Mouse (Mus musculus): Measurements from ENCODE around the gene Tango6. TPM values are rescaled to one million over a fixed set of nuclear protein-coding genes. Genes with fewer than 3 reads are reported as not detected.
A peak's percentile ranks its signal among the peaks of the same experiment; 100 is the strongest.

Tango6 gene
- polyA plus RNA-seq, 1 experiment from 2014 or later, result 6.1 TPM

DNA sequence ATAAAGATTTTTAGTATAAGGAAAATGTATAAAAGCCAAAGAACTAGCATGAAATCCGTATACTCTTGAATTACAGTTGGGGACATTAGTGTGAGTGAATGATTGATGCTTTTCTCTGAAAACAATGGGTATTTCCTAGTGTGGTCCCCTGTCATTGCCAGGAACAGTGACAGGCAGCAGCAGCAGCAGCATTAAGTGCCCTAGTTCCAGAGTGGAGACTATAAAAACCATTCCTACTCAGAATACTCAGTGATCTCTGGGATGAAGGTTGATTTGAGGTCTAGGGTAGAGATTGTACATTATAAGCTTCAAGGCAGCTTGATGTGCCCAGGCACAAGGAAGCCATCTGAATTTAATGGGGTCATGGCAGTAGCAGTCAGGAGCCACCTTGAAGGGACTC lies 45.0 kb downstream of the Tango6 start:
- WGBS, result 27% methylated on average over 1 of the region's 1 CpGs
- no peak for ATAC-seq
- Histone ChIP-seq H3K27me3 (ENCODE audit: control insufficient read depth, insufficient read depth, low read depth, low read length) (peaks cover 5% of the 10 kb centered on the region), H3K4me3 (ENCODE audit: low read depth, low read length) (no peak overlapping the region), H3K4me2 (ENCODE audit: low read length) (no peak overlapping the region; the same call in 1 of the 2 replicates), H3K9me3 (replicated peaks; ENCODE audit: control insufficient read depth, low read length, poor library complexity, severe bottlenecking) (0 out of 2 replicates have a peak, but pooled peaks cover 4% of the 10 kb centered on the region), H3K4me1 (ENCODE audit: control insufficient read depth, insufficient read depth, low read length) (peaks cover 15% of the 10 kb centered on the region), H3K36me3 (ENCODE audit: control insufficient read depth, insufficient read depth, low read length) (no peaks in the 10 kb centered on the region), H3K27ac (ENCODE audit: low read length) (peak overlapping the region; percentile 40), H3K9ac (ENCODE audit: low read depth, low read length) (0 out of 2 replicates have a peak overlapping the region, but pooled peaks have one; percentile 41)

DNA sequence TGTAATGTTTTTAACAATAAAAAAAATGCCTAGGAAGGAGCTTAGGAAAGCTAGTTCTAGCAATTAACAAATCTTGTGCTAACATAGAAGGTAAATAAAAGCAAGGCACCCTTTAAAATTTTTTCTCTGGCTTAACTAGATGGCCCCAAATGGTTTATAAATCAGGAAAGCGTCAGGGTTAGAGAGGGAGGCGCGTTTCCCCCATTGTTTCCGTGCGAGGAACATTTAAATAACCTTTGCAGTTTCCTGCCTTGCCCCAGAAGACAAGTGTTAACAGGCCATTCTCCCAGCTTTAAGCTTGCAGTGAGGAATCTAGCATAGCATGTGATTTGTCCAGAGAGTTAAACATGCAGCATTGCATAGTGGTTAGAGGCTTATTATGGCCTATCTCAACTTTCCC lies 50.1 kb downstream of the Tango6 start:
- Histone ChIP-seq H3K4me2 (ENCODE audit: low read length) (no peak overlapping the region), H3K9ac (ENCODE audit: low read depth, low read length) (no peak overlapping the region), H3K4me3 (ENCODE audit: low read depth, low read length) (no peak overlapping the region), H3K4me1 (ENCODE audit: control insufficient read depth, insufficient read depth, low read length) (peaks cover 5% of the 10 kb centered on the region), H3K9me3 (replicated peaks; ENCODE audit: control insufficient read depth, low read length, poor library complexity, severe bottlenecking) (no peaks in the 10 kb centered on the region), H3K27me3 (ENCODE audit: control insufficient read depth, insufficient read depth, low read depth, low read length) (peaks cover 5% of the 10 kb centered on the region; the same call in 1 of the 2 replicates), H3K27ac (ENCODE audit: low read length) (no peak overlapping the region), H3K36me3 (ENCODE audit: control insufficient read depth, insufficient read depth, low read length) (no peaks in the 10 kb centered on the region)
- no peak for ATAC-seq
- 55% methylated on average over 5 of the region's 5 CpGs for WGBS

DNA sequence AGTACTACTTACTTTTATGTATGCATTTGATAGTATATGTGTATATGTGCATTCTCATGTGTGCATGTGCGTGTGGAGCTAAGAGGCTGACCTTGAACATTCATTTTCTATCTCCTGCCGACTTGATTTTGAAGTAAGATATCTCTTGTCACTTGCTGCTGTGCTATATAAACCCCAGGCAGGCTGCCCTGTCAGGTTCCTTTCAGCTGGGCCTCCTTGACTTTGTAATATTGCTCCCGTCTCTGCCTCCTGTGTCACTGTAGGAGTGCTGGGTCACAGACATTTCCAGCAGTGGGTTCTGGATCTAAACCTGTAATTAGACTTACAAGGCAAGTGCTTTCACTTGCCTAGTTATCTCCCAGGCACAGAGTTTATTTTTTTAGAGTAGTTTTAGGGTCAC lies 50.8 kb downstream of the Tango6 start:
- WGBS, result 61% methylated on average over 3 of the region's 3 CpGs
- Histone ChIP-seq H3K36me3 (ENCODE audit: control insufficient read depth, insufficient read depth, low read length) (no peaks in the 10 kb centered on the region), H3K9me3 (replicated peaks; ENCODE audit: control insufficient read depth, low read length, poor library complexity, severe bottlenecking) (no peaks in the 10 kb centered on the region), H3K4me3 (ENCODE audit: low read depth, low read length) (no peak overlapping the region), H3K27me3 (ENCODE audit: control insufficient read depth, insufficient read depth, low read depth, low read length) (peaks cover 5% of the 10 kb centered on the region; the same call in 1 of the 2 replicates), H3K4me2 (ENCODE audit: low read length) (no peak overlapping the region), H3K4me1 (ENCODE audit: control insufficient read depth, insufficient read depth, low read length) (no peaks in the 10 kb centered on the region), H3K9ac (ENCODE audit: low read depth, low read length) (no peak overlapping the region), H3K27ac (ENCODE audit: low read length) (no peak overlapping the region)
- no peak for ATAC-seq

DNA sequence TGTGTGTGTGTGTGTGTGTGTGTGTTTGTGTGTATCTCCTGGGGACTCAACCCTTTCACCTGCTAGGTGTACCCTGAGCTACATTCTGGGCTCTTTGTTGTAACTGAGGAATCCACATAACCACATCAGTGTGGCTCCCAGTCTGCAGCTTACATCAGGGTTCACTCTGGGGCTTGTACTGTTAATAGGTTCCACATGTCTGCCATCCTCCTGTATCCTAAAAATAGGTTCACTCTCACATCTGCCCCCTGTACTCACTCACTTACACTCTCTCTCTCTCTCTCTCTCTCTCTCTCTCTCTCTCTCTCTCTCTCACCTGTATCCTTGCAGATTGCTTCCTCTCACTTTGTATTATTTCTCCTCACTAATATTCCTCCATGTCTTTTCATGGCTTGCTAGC lies 51.4 kb downstream of the Tango6 start:
- H3K36me3 ChIP-seq (ENCODE audit: control insufficient read depth, insufficient read depth, low read length), result no peaks in the 10 kb centered on the region
- peaks cover 5% of the 10 kb centered on the region; the same call in 1 of the 2 replicates for H3K27me3 ChIP-seq (ENCODE audit: control insufficient read depth, insufficient read depth, low read depth, low read length)
- no peak overlapping the region for H3K4me2 ChIP-seq (ENCODE audit: low read length)
- no peak overlapping the region for H3K4me3 ChIP-seq (ENCODE audit: low read depth, low read length)
- H3K4me1 ChIP-seq (ENCODE audit: control insufficient read depth, insufficient read depth, low read length), result no peaks in the 10 kb centered on the region
- no peaks in the 10 kb centered on the region for H3K9me3 ChIP-seq (replicated peaks; ENCODE audit: control insufficient read depth, low read length, poor library complexity, severe bottlenecking)
- H3K27ac ChIP-seq (ENCODE audit: low read length), result no peak overlapping the region
- ATAC-seq, result no peak
- no peak overlapping the region for H3K9ac ChIP-seq (ENCODE audit: low read depth, low read length)

DNA sequence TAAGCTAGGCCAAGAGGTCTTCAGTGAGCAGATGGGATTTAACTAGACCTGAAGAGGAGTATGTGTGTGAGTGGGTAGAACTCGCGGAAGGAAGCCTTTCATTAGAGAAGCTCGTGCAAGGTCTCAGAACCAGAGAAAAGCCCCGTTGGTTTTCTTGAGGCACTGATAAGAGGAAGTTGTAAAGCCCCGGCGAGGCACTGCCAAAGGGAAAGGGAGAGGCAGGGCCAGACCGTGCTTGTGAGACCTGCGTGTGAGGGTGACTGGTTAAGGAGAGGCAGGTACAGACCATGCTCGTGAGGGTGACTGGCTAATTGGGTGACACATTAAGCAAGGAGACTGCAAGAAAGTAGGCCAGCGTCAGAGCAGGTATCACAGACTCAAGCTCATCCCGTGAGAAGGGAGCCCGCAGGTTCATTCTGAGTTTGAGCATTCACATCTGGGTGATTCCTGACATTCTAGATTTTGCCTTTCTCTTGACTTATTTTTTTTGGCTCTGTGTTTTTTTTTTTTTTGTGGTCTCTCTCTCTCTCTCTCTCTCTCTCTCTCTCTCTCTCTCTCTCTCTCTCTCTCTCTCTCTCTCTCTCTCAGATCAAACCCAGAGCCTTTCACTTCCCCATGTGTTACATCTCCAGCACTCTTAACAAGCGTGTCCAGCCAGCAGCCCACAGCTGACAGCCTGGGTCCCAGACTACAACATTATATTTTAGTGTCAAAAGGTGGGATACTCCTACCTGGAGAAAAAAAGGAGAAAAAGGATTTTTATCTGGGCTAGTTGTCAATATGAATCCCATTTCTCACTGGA lies 54.2 kb downstream of the Tango6 start:
- 75% methylated on average over 13 of the region's 13 CpGs for WGBS

DNA sequence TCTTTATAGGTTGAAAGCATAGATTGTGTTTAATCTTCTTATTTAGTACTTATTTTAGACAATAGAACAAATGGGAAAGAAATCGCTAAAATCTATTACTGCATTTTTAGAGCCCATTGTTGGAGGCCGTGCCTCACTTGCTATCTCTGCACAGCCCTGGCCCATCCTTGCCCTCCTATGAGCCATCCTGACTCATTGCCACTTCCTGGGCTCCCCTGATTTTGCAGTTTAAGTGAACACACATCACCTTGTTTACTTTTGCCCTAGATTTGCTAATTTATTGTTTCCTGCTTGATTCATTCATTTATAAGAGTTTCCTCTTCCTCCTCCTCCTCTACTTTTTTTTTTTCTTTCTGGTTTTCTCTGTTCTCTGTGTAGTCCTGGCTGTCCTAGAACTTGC lies 55.0 kb downstream of the Tango6 start:
- Histone ChIP-seq H3K4me1 (ENCODE audit: control insufficient read depth, insufficient read depth, low read length) (no peaks in the 10 kb centered on the region), H3K4me2 (ENCODE audit: low read length) (no peak overlapping the region), H3K27ac (ENCODE audit: low read length) (no peak overlapping the region), H3K9me3 (replicated peaks; ENCODE audit: control insufficient read depth, low read length, poor library complexity, severe bottlenecking) (no peaks in the 10 kb centered on the region), H3K27me3 (ENCODE audit: control insufficient read depth, insufficient read depth, low read depth, low read length) (no peaks in the 10 kb centered on the region), H3K36me3 (ENCODE audit: control insufficient read depth, insufficient read depth, low read length) (0 out of 2 replicates have a peak, but pooled peaks cover 2% of the 10 kb centered on the region), H3K9ac (ENCODE audit: low read depth, low read length) (no peak overlapping the region), H3K4me3 (ENCODE audit: low read depth, low read length) (no peak overlapping the region)
- 90% methylated on average over 2 of the region's 2 CpGs for WGBS
- no peak for ATAC-seq

More for the DNA sequence above, 54.2 kb downstream of the Tango6 start:
- Histone ChIP-seq H3K4me1 (ENCODE audit: control insufficient read depth, insufficient read depth, low read length) (no peaks in the 10 kb centered on the region), H3K27me3 (ENCODE audit: control insufficient read depth, insufficient read depth, low read depth, low read length) (no peaks in the 10 kb centered on the region; the same call in 1 of the 2 replicates), H3K27ac (ENCODE audit: low read length) (no peak overlapping the region), H3K9me3 (replicated peaks; ENCODE audit: control insufficient read depth, low read length, poor library complexity, severe bottlenecking) (no peaks in the 10 kb centered on the region), H3K9ac (ENCODE audit: low read depth, low read length) (no peak overlapping the region), H3K4me3 (ENCODE audit: low read depth, low read length) (no peak overlapping the region), H3K4me2 (ENCODE audit: low read length) (no peak overlapping the region), H3K36me3 (ENCODE audit: control insufficient read depth, insufficient read depth, low read length) (no peaks in the 10 kb centered on the region)
- ATAC-seq, result no peak

DNA sequence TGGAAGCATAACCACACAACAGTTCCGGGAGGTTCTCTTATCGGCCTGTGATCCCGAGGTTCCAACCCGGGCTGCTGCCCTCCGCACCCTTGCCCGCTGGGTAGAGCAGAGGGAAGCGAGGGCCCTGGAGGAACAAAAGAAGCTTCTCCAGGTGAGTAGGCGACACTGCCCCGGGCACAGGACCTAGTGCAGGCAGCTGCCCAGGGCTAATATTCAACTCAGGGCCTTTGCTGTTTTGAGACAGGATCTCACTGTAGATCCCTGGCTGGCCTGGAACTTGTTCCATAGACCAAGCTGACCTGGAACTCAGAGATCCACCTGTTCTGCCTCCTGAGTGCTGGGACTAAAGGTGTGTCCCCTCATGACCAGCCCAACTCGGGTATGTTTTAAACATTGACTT lies 59.5 kb downstream of the Tango6 start:
- H3K36me3 ChIP-seq (ENCODE audit: control insufficient read depth, insufficient read depth, low read length), result 0 out of 2 replicates have a peak, but pooled peaks cover 2% of the 10 kb centered on the region
- no peak overlapping the region for H3K4me2 ChIP-seq (ENCODE audit: low read length)
- no peak for ATAC-seq
- no peaks in the 10 kb centered on the region for H3K4me1 ChIP-seq (ENCODE audit: control insufficient read depth, insufficient read depth, low read length)
- no peak overlapping the region for H3K9ac ChIP-seq (ENCODE audit: low read depth, low read length)
- 95% methylated on average over 10 of the region's 10 CpGs for WGBS
- H3K27me3 ChIP-seq (ENCODE audit: control insufficient read depth, insufficient read depth, low read depth, low read length), result no peaks in the 10 kb centered on the region
- H3K9me3 ChIP-seq (replicated peaks; ENCODE audit: control insufficient read depth, low read length, poor library complexity, severe bottlenecking), result no peaks in the 10 kb centered on the region
- H3K27ac ChIP-seq (ENCODE audit: low read length), result no peak overlapping the region
- no peak overlapping the region for H3K4me3 ChIP-seq (ENCODE audit: low read depth, low read length)

DNA sequence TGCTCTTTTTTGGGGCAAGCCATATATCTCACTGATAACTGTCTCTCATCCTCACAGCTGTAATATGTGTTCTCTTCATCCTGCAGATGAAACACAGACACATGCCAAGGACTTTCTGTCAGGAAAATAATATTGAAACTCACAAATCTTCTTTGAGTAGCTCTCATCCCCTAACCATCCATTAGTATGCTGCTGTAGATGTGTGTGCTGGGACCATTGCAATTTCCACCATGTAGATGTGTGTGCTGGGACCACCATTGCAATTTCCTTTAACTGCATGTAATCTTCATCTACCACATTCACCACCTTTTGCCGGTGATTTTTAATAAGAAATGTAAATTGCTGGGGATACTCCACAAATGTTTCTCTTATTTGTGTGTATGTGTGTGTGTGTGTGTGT lies 60.5 kb downstream of the Tango6 start:
- Histone ChIP-seq H3K4me2 (ENCODE audit: low read length) (no peak overlapping the region), H3K4me3 (ENCODE audit: low read depth, low read length) (no peak overlapping the region), H3K27ac (ENCODE audit: low read length) (no peak overlapping the region), H3K9me3 (replicated peaks; ENCODE audit: control insufficient read depth, low read length, poor library complexity, severe bottlenecking) (no peaks in the 10 kb centered on the region), H3K36me3 (ENCODE audit: control insufficient read depth, insufficient read depth, low read length) (0 out of 2 replicates have a peak, but pooled peaks cover 2% of the 10 kb centered on the region), H3K9ac (ENCODE audit: low read depth, low read length) (no peak overlapping the region), H3K4me1 (ENCODE audit: control insufficient read depth, insufficient read depth, low read length) (no peaks in the 10 kb centered on the region), H3K27me3 (ENCODE audit: control insufficient read depth, insufficient read depth, low read depth, low read length) (no peaks in the 10 kb centered on the region)
- WGBS, result 92% methylated on average over 1 of the region's 1 CpGs
- no peak for ATAC-seq

DNA sequence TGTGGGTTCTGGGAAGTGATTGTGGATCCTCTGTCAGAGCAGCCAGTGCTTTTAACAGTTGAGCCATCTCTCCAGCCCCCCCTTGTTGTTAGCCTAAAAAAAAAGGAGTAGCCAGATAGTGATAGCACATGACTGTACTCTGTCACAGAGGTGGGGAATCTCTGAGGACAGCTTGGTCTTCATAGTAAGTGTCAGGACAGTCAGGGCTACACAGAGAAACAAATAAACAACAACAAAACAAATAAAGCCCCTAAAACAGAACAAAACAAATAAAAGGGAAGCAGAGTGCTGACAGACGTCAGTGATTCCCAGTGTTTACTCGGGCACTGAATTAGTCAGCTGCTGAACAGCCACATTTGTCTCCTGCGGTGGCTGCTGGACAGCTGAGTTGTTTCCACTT lies 70.6 kb downstream of the Tango6 start:
- Histone ChIP-seq H3K27me3 (ENCODE audit: control insufficient read depth, insufficient read depth, low read depth, low read length) (no peaks in the 10 kb centered on the region), H3K4me1 (ENCODE audit: control insufficient read depth, insufficient read depth, low read length) (no peaks in the 10 kb centered on the region), H3K9ac (ENCODE audit: low read depth, low read length) (no peak overlapping the region), H3K9me3 (replicated peaks; ENCODE audit: control insufficient read depth, low read length, poor library complexity, severe bottlenecking) (no peaks in the 10 kb centered on the region), H3K36me3 (ENCODE audit: control insufficient read depth, insufficient read depth, low read length) (no peaks in the 10 kb centered on the region), H3K27ac (ENCODE audit: low read length) (no peak overlapping the region), H3K4me2 (ENCODE audit: low read length) (no peak overlapping the region), H3K4me3 (ENCODE audit: low read depth, low read length) (no peak overlapping the region)
- no peak for ATAC-seq
- 53% methylated on average over 3 of the region's 3 CpGs for WGBS
